Mouse (Mus musculus) myocyte (in vitro differentiated cells): ENCODE measurements around the gene Rpl22. TPM values are rescaled to one million over a fixed set of nuclear protein-coding genes. Genes with fewer than 3 reads are reported as not detected.

Experiments used
- H3K27me3 ChIP-seq: one replicate; pipeline ENCODE4 v1.6.1; 2011; ENCODE audit not compliant: control insufficient read depth, insufficient read depth, insufficient read length
- H3K36me3 ChIP-seq: one replicate; pipeline ENCODE4 v1.6.1; 2011; ENCODE audit not compliant: control insufficient read depth, insufficient read depth
- H3K4me2 ChIP-seq: one replicate; pipeline ENCODE4 v1.6.1; 2011; ENCODE audit warnings: low read depth, control low read depth
- H3K4me3 ChIP-seq: one replicate; pipeline ENCODE4 v1.5.1; 2011; ENCODE audit warnings: mild to moderate bottlenecking, control low read depth, moderate library complexity
- H3K79me2 ChIP-seq: one replicate; pipeline ENCODE4 v1.6.1; 2011; ENCODE audit not compliant: control insufficient read depth, insufficient read depth
- H3ac ChIP-seq: one replicate; pipeline ENCODE4 v1.6.1; 2011; ENCODE audit not compliant: control insufficient read depth, insufficient read length
- CEBPB ChIP-seq: IDR thresholded peaks from 2 replicates; pipeline ENCODE4 v1.6.1; 2011; ENCODE audit warnings: mild to moderate bottlenecking, moderate library complexity; ENCODE audit not compliant: poor library complexity, insufficient read depth, severe bottlenecking
- E2F4 ChIP-seq: IDR thresholded peaks from one replicate; pipeline ENCODE4 v1.6.1; 2011; ENCODE audit warnings: mild to moderate bottlenecking, control low read depth, moderate library complexity; ENCODE audit not compliant: insufficient read depth
- MAX ChIP-seq: IDR thresholded peaks from one replicate; pipeline ENCODE4 v1.6.1; 2011; ENCODE audit warnings: low read depth, mild to moderate bottlenecking, control low read depth
- MYOD1 ChIP-seq, 3 experiments: IDR thresholded peaks; one replicate each; pipeline ENCODE4 v1.6.1; 2011; ENCODE audit warnings: control low read depth in 2 of 3, low read depth in 2 of 3, mild to moderate bottlenecking in 2 of 3, moderate library complexity in 1 of 3; ENCODE audit not compliant: insufficient read length in 2 of 3, control insufficient read depth in 1 of 3
- MYOG ChIP-seq, 3 experiments: IDR thresholded peaks; one replicate each; pipeline ENCODE4 v1.6.1; 2011; ENCODE audit warnings: control low read depth in 2 of 3, low read depth in 2 of 3, mild to moderate bottlenecking in 2 of 3; ENCODE audit not compliant: insufficient read length in 2 of 3, control insufficient read depth in 1 of 3, insufficient read depth in 1 of 3
- POLR2A ChIP-seq: IDR thresholded peaks from one replicate; pipeline ENCODE4 v1.6.1; 2011; ENCODE audit warnings: low read depth, mild to moderate bottlenecking, control low read depth, moderate library complexity; ENCODE audit not compliant: insufficient read length
- POLR2AphosphoS2 ChIP-seq: IDR thresholded peaks from one replicate; pipeline ENCODE4 v1.6.1; 2011; ENCODE audit warnings: low read depth, control low read depth; ENCODE audit not compliant: insufficient read length
- REST ChIP-seq: IDR thresholded peaks from one replicate; pipeline ENCODE4 v1.6.1; 2011; ENCODE audit warnings: mild to moderate bottlenecking, control low read depth, moderate library complexity; ENCODE audit not compliant: insufficient read depth, insufficient read length
- SRF ChIP-seq: IDR thresholded peaks from one replicate; pipeline ENCODE4 v1.6.1; 2011; ENCODE audit warnings: low read depth; ENCODE audit not compliant: control insufficient read depth, insufficient read length
- TCF12 ChIP-seq: IDR thresholded peaks from one replicate; pipeline ENCODE4 v1.6.1; 2011; ENCODE audit warnings: mild to moderate bottlenecking, control low read depth; ENCODE audit not compliant: poor library complexity, insufficient read depth, severe bottlenecking
- TCF3 ChIP-seq: IDR thresholded peaks from one replicate; pipeline ENCODE4 v1.6.1; 2011; ENCODE audit warnings: low read depth, control low read depth; ENCODE audit not compliant: insufficient read length
- USF1 ChIP-seq: IDR thresholded peaks from one replicate; pipeline ENCODE4 v1.6.1; 2011; ENCODE audit warnings: low read depth, mild to moderate bottlenecking, control low read depth, moderate library complexity
- polyA plus RNA-seq: library from polyadenylated mRNA; unstranded; fragments of >200 nt; fragmentation: generic; extraction: Trizol; gene quantifications from one replicate; pipeline ENCODE4 v1.2.1, GENCODE M21; 2012; ENCODE audit warnings: missing spikeins

Gene Rpl22
- polyA plus RNA-seq, 1 experiment, result 1,218 TPM

DNA sequence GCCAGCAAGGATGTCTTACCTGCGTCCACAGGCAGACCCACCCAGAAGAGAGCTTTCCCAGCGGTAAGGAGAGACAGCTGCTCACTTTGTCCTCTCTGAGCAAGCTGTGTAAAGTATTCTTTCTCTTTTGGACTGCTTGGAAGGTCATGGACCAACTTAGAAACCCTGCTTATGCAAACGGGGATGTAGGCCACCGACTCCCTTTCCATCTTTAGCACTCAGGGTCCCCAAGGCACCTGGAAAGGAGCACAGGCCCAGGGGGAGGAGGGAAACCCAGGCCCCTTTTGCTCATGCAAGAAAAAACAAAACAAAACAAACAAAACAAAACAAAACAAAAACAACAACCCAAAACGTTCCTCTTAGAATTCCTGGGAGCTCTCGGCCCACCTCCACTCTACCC, 34.0 kb upstream of the Rpl22 start, which contains the start of gene Hes3:
TSS of gene Hes3 (minus strand) at position 101 of the 400 bp plus-strand sequence.
- Histone ChIP-seq H3K27me3 (peaks cover 60% of the 10 kb centered on the region), H3K79me2 (no peaks in the 10 kb centered on the region), H3K4me2 (peak within 1 kb of the TSS; percentile 6), H3ac (no peak within 1 kb of the TSS), H3K4me3 (no peak within 1 kb of the TSS), H3K36me3 (no peaks in the 10 kb centered on the region)
- TF ChIP-seq CEBPB (no peak), TCF3 (no peak), POLR2AphosphoS2 (no peak), REST (no peak), E2F4 (no peak), TCF12 (no peak), MAX (no peak)

DNA sequence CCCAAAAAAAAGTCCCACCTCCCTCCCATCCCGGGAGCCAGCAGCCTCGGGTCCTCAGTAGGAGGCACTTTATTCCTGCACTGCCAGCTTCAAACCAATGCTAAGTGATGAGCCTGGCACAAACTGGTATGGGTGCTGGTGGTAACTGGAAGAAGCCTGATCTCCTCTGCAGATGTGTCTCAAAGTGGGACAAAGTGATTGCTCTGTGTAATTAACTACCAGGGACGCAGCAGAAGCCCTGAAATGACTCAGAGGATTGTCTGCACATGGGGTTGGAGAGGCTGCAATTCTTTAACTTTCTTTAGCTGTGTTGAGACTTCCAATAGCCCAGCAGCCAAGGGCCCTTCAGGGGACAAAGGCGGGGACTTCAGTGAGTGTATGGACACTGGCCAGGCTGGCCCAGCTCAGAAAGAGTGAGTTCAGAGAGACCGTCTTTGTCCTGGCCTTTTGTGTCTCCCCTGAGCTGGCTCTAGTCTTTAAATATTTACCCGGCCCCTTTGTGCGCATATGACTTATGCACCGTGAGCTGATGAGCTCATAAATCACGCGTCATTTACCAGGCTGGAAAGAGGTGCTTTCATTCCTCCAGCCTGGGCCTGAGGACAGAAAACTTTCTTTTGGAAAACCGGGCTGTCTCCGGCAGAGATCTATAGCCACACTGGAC, 33.3 kb upstream of the Rpl22 start:
- no peak overlapping the region for H3K4me3 ChIP-seq
- TF ChIP-seq E2F4, result no peak
- no peak for TF ChIP-seq POLR2A
- TF ChIP-seq MYOG (IDR thresholded peaks at IDR 0.05; ENCODE audit: control insufficient read depth in 1 of 3, insufficient read depth in 1 of 3, insufficient read length in 2 of 3, low read depth in 2 of 3), result no peak
- TF ChIP-seq TCF3, result no peak
- no peak for TF ChIP-seq USF1
- no peak for TF ChIP-seq TCF12
- no peak for TF ChIP-seq SRF
- no peak for TF ChIP-seq CEBPB
- no peak for TF ChIP-seq MYOD1 (IDR thresholded peaks at IDR 0.05; ENCODE audit: control insufficient read depth in 1 of 3, insufficient read length in 2 of 3, low read depth in 2 of 3)
- no peak for TF ChIP-seq MAX
- TF ChIP-seq POLR2AphosphoS2, result no peak
- TF ChIP-seq REST, result no peak
- H3K27me3 ChIP-seq, result peaks cover 53% of the 10 kb centered on the region
- H3K79me2 ChIP-seq, result no peaks in the 10 kb centered on the region
- H3K36me3 ChIP-seq, result no peaks in the 10 kb centered on the region
- no peak overlapping the region for H3ac ChIP-seq
- H3K4me2 ChIP-seq, result peak overlapping the region; percentile 6

DNA sequence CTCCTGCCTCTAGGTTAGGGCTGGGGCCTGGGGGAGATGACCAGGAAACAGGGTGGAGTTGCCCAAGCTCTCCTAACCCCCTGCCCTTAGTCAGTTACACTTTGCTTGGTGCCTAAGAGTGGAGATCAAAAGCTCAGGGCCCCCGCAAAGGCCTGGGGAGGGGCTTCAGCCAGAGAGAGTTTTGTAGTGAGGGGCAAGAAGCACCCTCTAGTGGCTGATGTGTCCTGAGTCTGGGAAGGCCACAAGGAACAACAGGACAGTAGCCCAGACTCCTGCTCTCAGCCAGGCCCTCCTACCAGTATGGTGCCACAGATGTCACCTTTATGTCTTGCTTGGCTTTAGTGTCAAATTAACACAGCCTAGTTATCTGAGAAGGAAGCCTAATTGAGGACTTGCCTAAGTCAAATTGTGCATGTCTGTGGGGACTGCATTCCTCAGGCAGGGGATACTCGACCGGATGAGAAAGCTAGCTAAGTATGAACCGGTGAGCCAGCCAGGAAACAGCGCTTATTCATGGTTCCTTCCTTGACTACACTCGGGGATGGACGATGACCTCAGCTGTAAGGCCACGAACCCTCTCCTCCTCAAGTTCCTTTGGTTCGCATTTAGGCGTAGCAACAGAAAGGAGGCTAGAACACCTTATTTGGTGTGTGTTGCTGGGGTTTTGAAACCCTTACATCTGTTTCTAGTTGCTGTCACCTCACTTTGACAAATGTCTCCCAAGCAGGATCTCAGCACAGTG, 31.2 kb upstream of the Rpl22 start:
- Histone ChIP-seq H3K36me3 (no peaks in the 10 kb centered on the region), H3K79me2 (peaks cover 10% of the 10 kb centered on the region), H3K4me3 (no peak overlapping the region), H3ac (no peak overlapping the region), H3K27me3 (peaks cover 39% of the 10 kb centered on the region), H3K4me2 (no peak overlapping the region)
- no peak for TF ChIP-seq POLR2AphosphoS2

DNA sequence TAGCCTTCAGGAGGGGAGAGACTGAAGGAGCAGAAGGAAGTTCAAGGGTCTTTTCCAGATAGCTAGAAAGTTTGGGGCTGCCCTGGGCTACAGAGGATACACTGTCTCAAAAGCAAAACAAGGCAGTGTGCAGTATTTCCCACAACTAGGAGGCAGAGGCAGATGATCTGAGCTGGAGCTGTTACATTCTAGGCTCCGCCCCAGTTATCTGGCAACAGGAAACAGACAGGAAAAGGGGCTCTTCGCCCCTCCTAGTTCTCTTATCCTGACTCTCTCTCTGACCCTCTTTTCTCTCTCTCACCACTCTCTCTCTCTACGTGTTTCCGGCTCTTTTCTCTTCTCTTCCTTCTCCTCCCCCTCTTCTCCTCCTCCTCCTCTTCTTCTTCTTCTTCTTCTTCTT, 29.6 kb upstream of the Rpl22 start:
- H3K27me3 ChIP-seq, result peaks cover 27% of the 10 kb centered on the region
- TF ChIP-seq POLR2AphosphoS2 (no peak), MYOD1 (IDR thresholded peaks at IDR 0.05; ENCODE audit: control insufficient read depth in 1 of 3, insufficient read length in 2 of 3, low read depth in 2 of 3) (no peak), MYOG (IDR thresholded peaks at IDR 0.05; ENCODE audit: control insufficient read depth in 1 of 3, insufficient read depth in 1 of 3, insufficient read length in 2 of 3, low read depth in 2 of 3) (no peak), MAX (no peak), CEBPB (no peak), TCF3 (no peak), USF1 (no peak), POLR2A (no peak), E2F4 (no peak), SRF (no peak)
- peak overlapping the region; percentile 98 for H3K4me2 ChIP-seq

DNA sequence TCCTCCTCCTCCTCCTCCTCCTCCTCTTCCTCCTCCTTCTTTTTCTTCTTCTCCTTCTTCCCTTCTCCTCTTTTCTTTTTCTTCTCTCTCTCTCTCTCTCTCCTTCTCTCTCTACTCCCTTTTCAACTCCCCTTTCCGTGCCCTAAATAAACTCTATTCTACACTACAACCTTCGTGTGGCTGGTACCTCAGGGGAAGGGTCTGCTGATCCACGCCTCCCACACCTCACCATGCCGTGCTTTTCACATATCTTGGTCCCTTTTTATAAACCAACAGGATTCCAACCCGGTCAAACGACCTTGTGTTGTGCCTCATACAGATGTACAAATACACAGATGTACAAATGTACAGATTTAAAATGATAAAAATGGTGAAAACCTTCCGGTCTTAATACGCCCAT, 29.2 kb upstream of the Rpl22 start:
- H3ac ChIP-seq, result no peak overlapping the region
- H3K4me3 ChIP-seq, result peak overlapping the region; percentile 45
- H3K27me3 ChIP-seq, result peaks cover 22% of the 10 kb centered on the region
- peak overlapping the region; percentile 98 for H3K4me2 ChIP-seq
- peaks cover 10% of the 10 kb centered on the region for H3K79me2 ChIP-seq
- TF ChIP-seq SRF, result no peak
- TF ChIP-seq CEBPB, result no peak
- TF ChIP-seq TCF3, result no peak
- H3K36me3 ChIP-seq, result no peaks in the 10 kb centered on the region

More for the DNA sequence above, 29.6 kb upstream of the Rpl22 start:
- no peaks in the 10 kb centered on the region for H3K36me3 ChIP-seq
- peak overlapping the region; percentile 45 for H3K4me3 ChIP-seq
- peaks cover 10% of the 10 kb centered on the region for H3K79me2 ChIP-seq
- no peak overlapping the region for H3ac ChIP-seq
